Mouse (Mus musculus) G1E (cell line): Measurements from ENCODE around the gene Zfp493. TPM values are rescaled to one million over a fixed set of nuclear protein-coding genes. Genes with fewer than 3 reads are reported as not detected.
"Not testable (repeated sequence)": the region's sequence is repeated elsewhere in the genome, so short reads cannot be mapped to it uniquely, and the experiment has no call there.

ENCODE experiments used
- ATAC-seq: 2 replicates; pipeline ENCODE4 v1.8.0; 2016; ENCODE audit warnings: mild to moderate bottlenecking; ENCODE audit not compliant: insufficient number of reproducible peaks, poor library complexity, low FRiP score, severe bottlenecking; ENCODE audit errors: extremely low read depth
- DNase-seq: peaks from one replicate; pipeline ENCODE4 v3.0.0; 2012; ENCODE audit warnings: low spot score
- H3K27me3 ChIP-seq: 2 replicates; pipeline ENCODE4 v1.6.1; 2012; ENCODE audit warnings: mild to moderate bottlenecking, low read length, inconsistent platforms; ENCODE audit not compliant: insufficient read depth
- H3K36me3 ChIP-seq: replicated peaks from 2 replicates; pipeline ENCODE3; 2012; ENCODE audit warnings: mild to moderate bottlenecking, inconsistent platforms
- H3K4me1 ChIP-seq: 2 replicates; pipeline ENCODE4 v1.6.1; 2012; ENCODE audit warnings: low read depth, low read length, inconsistent platforms, mixed read lengths; ENCODE audit not compliant: insufficient read depth
- H3K4me3 ChIP-seq: 2 replicates; pipeline ENCODE4 v1.5.1; 2012; ENCODE audit warnings: low read depth, mild to moderate bottlenecking, inconsistent platforms, low read length, moderate library complexity, mixed read lengths
- H3K9me3 ChIP-seq: replicated peaks from 2 replicates; pipeline ENCODE4 v1.6.1; 2012; ENCODE audit warnings: inconsistent platforms
- CTCF ChIP-seq: IDR thresholded peaks from 2 replicates; pipeline ENCODE4 v1.5.1; 2012; ENCODE audit warnings: low read depth, low read length, inconsistent platforms, mixed read lengths
- GATA1 ChIP-seq: IDR thresholded peaks from 2 replicates; pipeline ENCODE4 v1.6.1; 2012; ENCODE audit warnings: borderline replicate concordance, low read length, inconsistent platforms, mixed read lengths
- GATA2 ChIP-seq: IDR thresholded peaks from 2 replicates; pipeline ENCODE4 v1.6.1; 2012; ENCODE audit warnings: low read depth, low read length, inconsistent platforms, borderline replicate concordance
- POLR2AphosphoS5 ChIP-seq: IDR thresholded peaks from 2 replicates; pipeline ENCODE4 v1.6.1; 2012; ENCODE audit warnings: low read depth, low read length, inconsistent platforms; ENCODE audit not compliant: insufficient replicate concordance
- TAL1 ChIP-seq: conservative IDR thresholded peaks from 2 replicates; pipeline ENCODE4 v1.6.1; 2012; ENCODE audit warnings: low read depth, low read length, inconsistent platforms, mixed read lengths
- polyA plus RNA-seq: library from polyadenylated mRNA; stranded (reverse); fragments of >175 nt; gene quantifications from 2 replicates; pipeline ENCODE4 v1.2.3, GENCODE M21; 2012
- total RNA-seq, 2 experiments: library from RNA; stranded (forward) in 1 of 2; stranded (reverse) in 1 of 2; fragments of 200-1000 nt in 1 of 2; fragments of >200 nt in 1 of 2; fragmentation: Nextera tagmentation in 1 of 2; gene quantifications; 2 replicates each; pipeline ENCODE4 v1.2.3; 2014 to 2017

Gene Zfp493
- total RNA-seq (2014; fragmentation: Nextera tagmentation): 1.5 and 11.4 TPM in 2 replicates
- 1.4 and 2.3 TPM in 2 replicates for total RNA-seq (2017)
- polyA plus RNA-seq: 0.18 and 0.29 TPM in 2 replicates

GRCm38 (mm10) chr13:67779265-67780221 is at the start of gene Zfp493:
Zfp493 (plus strand) TSS chr13:67779693.
- Histone ChIP-seq H3K36me3 (no peaks in the 10 kb centered on the region), H3K4me3 (peak within 1 kb of the TSS; percentile 76), H3K27me3 (no peaks in the 10 kb centered on the region), H3K4me1 (peaks cover 5% of the 10 kb centered on the region), H3K9me3 (peaks cover 3% of the 10 kb centered on the region; the same call in 1 of the 2 replicates)
- TF ChIP-seq POLR2AphosphoS5 (no peak), GATA1 (no peak), CTCF (no peak), GATA2 (no peak), TAL1 (no peak)
- ATAC-seq (peak; percentile 99), DNase-seq (peak; percentile 58)

- not testable (repeated sequence) for H3K27me3 ChIP-seq, H3K4me3 ChIP-seq, ATAC-seq, H3K36me3 ChIP-seq, H3K4me1 ChIP-seq, DNase-seq
- peaks cover 15% of the 10 kb centered on the region for H3K9me3 ChIP-seq
These were observed 45.1 kb upstream of the Zfp493 start for GRCm38 (mm10) chr13:67734391-67734790.

- Histone ChIP-seq H3K4me3 (no peak overlapping the region), H3K36me3 (no peaks in the 10 kb centered on the region), H3K9me3 (peaks cover 7% of the 10 kb centered on the region), H3K27me3 (no peaks in the 10 kb centered on the region), H3K4me1 (no peaks in the 10 kb centered on the region)
- no peak for TF ChIP-seq GATA1
- TF ChIP-seq GATA2: no peak
- no peak for TF ChIP-seq CTCF
- no peak for TF ChIP-seq POLR2AphosphoS5
- TF ChIP-seq TAL1: no peak
- DNase-seq (no peak), ATAC-seq (no peak)
These were observed 36.6 kb upstream of the Zfp493 start for GRCm38 (mm10) chr13:67742941-67743340.

- ATAC-seq (no peak), DNase-seq (no peak)
- Histone ChIP-seq H3K9me3 (peaks cover 10% of the 10 kb centered on the region), H3K27me3 (no peaks in the 10 kb centered on the region), H3K4me3 (no peak overlapping the region), H3K4me1 (no peaks in the 10 kb centered on the region), H3K36me3 (no peaks in the 10 kb centered on the region)
- TF ChIP-seq POLR2AphosphoS5 (no peak), GATA2 (no peak), GATA1 (no peak), CTCF (no peak), TAL1 (no peak)
These were observed 35.6 kb upstream of the Zfp493 start for GRCm38 (mm10) chr13:67743896-67744295.

- Histone ChIP-seq H3K4me1 (peaks cover 4% of the 10 kb centered on the region), H3K27me3 (no peaks in the 10 kb centered on the region), H3K4me3 (peak within 1 kb of the TSS; percentile 76), H3K36me3 (peaks cover 7% of the 10 kb centered on the region), H3K9me3 (no peaks in the 10 kb centered on the region)
- DNase-seq: peak; percentile 47
- TF ChIP-seq POLR2AphosphoS5 (no peak), TAL1 (no peak), CTCF (no peak), GATA2 (no peak), GATA1 (no peak)
- ATAC-seq: peak; percentile 94
These were observed 24.9 kb upstream of the Zfp493 start, which contains the start of gene Zfp85 for GRCm38 (mm10) chr13:67754333-67755306. Zfp85 (minus strand) TSS chr13:67755228.

- no peak for TF ChIP-seq POLR2AphosphoS5
- Histone ChIP-seq H3K4me1 (peaks cover 4% of the 10 kb centered on the region), H3K4me3 (no peak overlapping the region), H3K9me3 (no peaks in the 10 kb centered on the region), H3K27me3 (no peaks in the 10 kb centered on the region), H3K36me3 (peaks cover 7% of the 10 kb centered on the region)
- DNase-seq (no peak), ATAC-seq (no peak)
These were observed 23.7 kb upstream of the Zfp493 start for GRCm38 (mm10) chr13:67755761-67756160.
